Comparison of ENCODE assay signal across 8 mouse cellular contexts in the genomic region with DNA sequence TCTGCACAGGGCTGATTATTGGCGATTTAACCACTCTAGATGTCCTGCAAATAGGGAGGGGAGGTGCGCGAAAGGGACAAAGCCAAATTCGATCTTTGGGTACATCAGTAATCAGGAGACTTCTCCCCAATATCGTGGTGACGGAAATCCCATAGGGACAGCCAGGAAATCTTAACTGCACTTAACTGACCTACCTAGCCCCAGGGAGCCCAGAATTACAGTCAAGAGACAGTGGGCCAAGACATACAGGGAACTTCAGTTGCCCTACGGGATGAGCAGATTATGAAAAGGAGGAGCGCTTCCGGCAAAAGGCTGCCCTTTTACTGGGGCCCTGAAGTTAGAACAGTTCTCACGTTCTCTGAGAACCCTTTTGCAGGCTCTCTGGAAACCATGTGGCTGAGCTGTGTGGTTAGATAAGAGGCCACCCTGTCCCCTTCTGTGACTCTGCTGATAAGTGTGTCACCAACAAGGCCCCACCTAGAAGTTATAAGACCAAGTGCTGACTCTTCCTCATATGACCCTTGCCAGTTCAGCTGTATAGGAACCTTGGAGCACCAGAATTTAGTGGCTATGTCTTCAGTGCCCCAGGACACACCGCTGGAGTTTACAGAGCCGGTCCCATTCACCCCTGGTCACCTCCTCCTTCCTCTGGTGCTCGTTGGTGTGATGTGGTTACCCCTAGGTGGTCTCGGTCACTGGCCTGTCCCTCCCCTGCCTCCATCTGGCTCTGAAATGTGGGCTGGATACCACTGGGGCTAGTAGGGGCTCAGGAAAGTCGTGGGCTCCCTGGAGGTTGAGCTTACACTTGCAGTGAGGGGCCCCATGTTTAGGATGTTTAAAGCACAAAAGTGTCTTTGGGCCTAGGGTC. TPM values are rescaled to one million over a fixed set of nuclear protein-coding genes. Genes with fewer than 3 reads are reported as not detected.
DNase-seq lines count a peak whose midpoint lies in the region; ATAC-seq lines count a peak whose summit lies in the region.

No protein-coding gene starts in this region.

- H3K27ac ChIP-seq in liver, embryonic 11.5 days (ENCODE audit: low read depth, low read length), result peak overlapping the region; percentile 99
- peak overlapping the region; percentile 88 for H3K27ac ChIP-seq in stomach, embryonic 15.5 days

- peaks cover 87% of the 10 kb centered on the region for H3K4me1 ChIP-seq in erythroblast, embryonic 14.5 days (ENCODE audit: control insufficient read depth)
- peaks cover 77% of the 10 kb centered on the region for H3K4me1 ChIP-seq in liver, embryonic 11.5 days (replicated peaks; ENCODE audit: control insufficient read depth, insufficient read depth, low read length)
- H3K4me1 ChIP-seq in stomach, embryonic 15.5 days, result peaks cover 40% of the 10 kb centered on the region

- peak overlapping the region; percentile 96 for H3K9ac ChIP-seq in liver, embryonic 11.5 days (ENCODE audit: low read depth, low read length)
- peak overlapping the region; percentile 53; the same call in 1 of the 2 replicates for H3K9ac ChIP-seq in stomach, embryonic 15.5 days

- peaks cover 45% of the 10 kb centered on the region for H3K36me3 ChIP-seq in erythroblast, embryonic 14.5 days (ENCODE audit: control insufficient read depth)
- peaks cover 8% of the 10 kb centered on the region; the same call in 1 of the 2 replicates for H3K36me3 ChIP-seq in liver, embryonic 11.5 days (ENCODE audit: control insufficient read depth, insufficient read depth, low read length)
- 0 out of 2 replicates have a peak, but pooled peaks cover 4% of the 10 kb centered on the region for H3K36me3 ChIP-seq in stomach, embryonic 15.5 days

- peaks cover 2% of the 10 kb centered on the region; the same call in 1 of the 2 replicates for H3K9me3 ChIP-seq in erythroblast, embryonic 14.5 days (ENCODE audit: control insufficient read depth, low read length)
- H3K9me3 ChIP-seq in liver, embryonic 11.5 days (ENCODE audit: control insufficient read depth, low read length), result no peaks in the 10 kb centered on the region
- H3K9me3 ChIP-seq in stomach, embryonic 15.5 days, result no peaks in the 10 kb centered on the region

- peak overlapping the region; percentile 91 for H3K4me3 ChIP-seq in erythroblast, embryonic 14.5 days (replicated peaks)
- peak overlapping the region; percentile 72 for H3K4me3 ChIP-seq in liver, embryonic 11.5 days (ENCODE audit: low read depth, low read length)
- H3K4me3 ChIP-seq in stomach, embryonic 15.5 days (replicated peaks), result peak overlapping the region; percentile 59

- peak; percentile 65 for DNase-seq in spleen, adult 12 weeks (ENCODE audit: low spot score)
- no peak for DNase-seq in spleen, adult 18-20 months
- DNase-seq in liver, embryonic 11.5 days (ENCODE audit: low spot score), result peak; percentile 68
- DNase-seq in left cerebral cortex, postnatal 36 days (ENCODE audit: low spot score in 2 of 2), result no peak
- DNase-seq in layer of hippocampus, adult 18-20 months (ENCODE audit: low spot score in 2 of 2), result no peak
- no peak for DNase-seq in gastrocnemius, postnatal 25 days

- intact Hi-C loops in left cerebral cortex, postnatal 36 days (cut with DNase I), result no loop called here

- no peaks in the 10 kb centered on the region for H3K27me3 ChIP-seq in erythroblast, embryonic 14.5 days (ENCODE audit: control insufficient read depth)
- H3K27me3 ChIP-seq in liver, embryonic 11.5 days (replicated peaks; ENCODE audit: control insufficient read depth, insufficient read depth, low read length), result no peaks in the 10 kb centered on the region
- H3K27me3 ChIP-seq in stomach, embryonic 15.5 days (replicated peaks), result no peaks in the 10 kb centered on the region

- peak; percentile 71 for ATAC-seq in liver, embryonic 11.5 days (replicated peaks; ENCODE audit: low FRiP score)
- peak; percentile 15; the same call in 1 of the 2 replicates for ATAC-seq in stomach, embryonic 15.5 days (ENCODE audit: insufficient read depth, low FRiP score, low read depth)

- peak overlapping the region; percentile 97 for H3K4me2 ChIP-seq in liver, embryonic 11.5 days
- H3K4me2 ChIP-seq in stomach, embryonic 15.5 days, result peak overlapping the region; percentile 83

- 22% methylated on average over 15 of the region's 15 CpGs for WGBS in liver, embryonic 11.5 days
- WGBS in stomach, embryonic 15.5 days, result 46% methylated on average over 15 of the region's 15 CpGs

RNA-seq across cellular contexts. Expression of a gene that starts 3.1 kb away (rescaled TPM):
- 17.6 and 17.8 TPM in 2 replicates for polyA plus RNA-seq in erythroblast, embryonic 14.5 days (2012)
- 218 and 233 TPM in 2 replicates for polyA plus RNA-seq in liver, embryonic 11.5 days (2014; fragmentation: Nextera tagmentation; extraction: Ambion mirVana)
- polyA plus RNA-seq in stomach, embryonic 15.5 days (2015; fragmentation: Nextera tagmentation; extraction: Ambion mirVana), result 288 and 301 TPM in 2 replicates
- total RNA-seq in left cerebral cortex, postnatal 36 days (2021), result 100 to 1,000 TPM; 127 to 144 TPM
- 100 to 1,000 TPM; 149 to 152 TPM for total RNA-seq in layer of hippocampus, adult 18-20 months (2021)
- 100 to 1,000 TPM; 126 to 130 TPM for total RNA-seq in gastrocnemius, postnatal 25 days (2021)

RNA-seq across cellular contexts. Expression of a gene that starts 3.2 kb away (rescaled TPM):
- polyA plus RNA-seq in erythroblast, embryonic 14.5 days (2012), result 1.8 and 2.3 TPM in 2 replicates
- polyA plus RNA-seq in liver, embryonic 11.5 days (2014; fragmentation: Nextera tagmentation; extraction: Ambion mirVana), result 34.0 and 35.4 TPM in 2 replicates
- polyA plus RNA-seq in stomach, embryonic 15.5 days (2015; fragmentation: Nextera tagmentation; extraction: Ambion mirVana), result 14.9 and 18.4 TPM in 2 replicates
- 1 to 10 TPM in 1 of 2 experiments, under 1 TPM in 1; 0.57 to 1.4 TPM for total RNA-seq in left cerebral cortex, postnatal 36 days (2021)
- total RNA-seq in layer of hippocampus, adult 18-20 months (2021), result under 1 TPM; 0.25 to 0.52 TPM
- total RNA-seq in gastrocnemius, postnatal 25 days (2021), result under 1 TPM; 0.87 to 0.96 TPM

RNA-seq across cellular contexts. Expression of a gene that starts 3.2 kb away (rescaled TPM):
- polyA plus RNA-seq in erythroblast, embryonic 14.5 days (2012), result 17.6 and 23.0 TPM in 2 replicates
- 33.7 and 37.2 TPM in 2 replicates for polyA plus RNA-seq in liver, embryonic 11.5 days (2014; fragmentation: Nextera tagmentation; extraction: Ambion mirVana)
- 79.6 and 86.8 TPM in 2 replicates for polyA plus RNA-seq in stomach, embryonic 15.5 days (2015; fragmentation: Nextera tagmentation; extraction: Ambion mirVana)
- total RNA-seq in left cerebral cortex, postnatal 36 days (2021), result 10 to 100 TPM; 35.9 to 39.3 TPM
- total RNA-seq in layer of hippocampus, adult 18-20 months (2021), result 10 to 100 TPM; 33.5 to 40.5 TPM
- 10 to 100 TPM; 13.1 to 15.0 TPM for total RNA-seq in gastrocnemius, postnatal 25 days (2021)

RNA-seq across cellular contexts. Expression of a gene that starts 12.2 kb away (rescaled TPM):
- 28.3 and 30.8 TPM in 2 replicates for polyA plus RNA-seq in erythroblast, embryonic 14.5 days (2012)
- 432 and 467 TPM in 2 replicates for polyA plus RNA-seq in liver, embryonic 11.5 days (2014; fragmentation: Nextera tagmentation; extraction: Ambion mirVana)
- 403 and 420 TPM in 2 replicates for polyA plus RNA-seq in stomach, embryonic 15.5 days (2015; fragmentation: Nextera tagmentation; extraction: Ambion mirVana)
- total RNA-seq in left cerebral cortex, postnatal 36 days (2021), result 100 to 1,000 TPM; 198 to 199 TPM
- 100 to 1,000 TPM; 206 to 215 TPM for total RNA-seq in layer of hippocampus, adult 18-20 months (2021)
- 100 to 1,000 TPM; 489 to 502 TPM for total RNA-seq in gastrocnemius, postnatal 25 days (2021)

RNA-seq across cellular contexts. Expression of a gene that starts 38.2 kb away (rescaled TPM):
- 0.08 TPM in 1 of 2 replicates, not detected in the other for polyA plus RNA-seq in erythroblast, embryonic 14.5 days (2012)
- 6.8 and 7.0 TPM in 2 replicates for polyA plus RNA-seq in liver, embryonic 11.5 days (2014; fragmentation: Nextera tagmentation; extraction: Ambion mirVana)
- polyA plus RNA-seq in stomach, embryonic 15.5 days (2015; fragmentation: Nextera tagmentation; extraction: Ambion mirVana), result 12.1 and 14.3 TPM in 2 replicates
- 10 to 100 TPM; 27.6 to 32.4 TPM for total RNA-seq in left cerebral cortex, postnatal 36 days (2021)
- total RNA-seq in layer of hippocampus, adult 18-20 months (2021), result 10 to 100 TPM; 57.5 to 64.1 TPM
- 10 to 100 TPM; 11.7 to 13.3 TPM for total RNA-seq in gastrocnemius, postnatal 25 days (2021)

Comparison
In these comparisons a context has a peak if more than half of its experiments do, and no peak if none do; other contexts are left out.
1. DNase-seq: peak in spleen, adult 12 weeks (single experiment) and liver, embryonic 11.5 days (single experiment); none in spleen, adult 18-20 months (0 of 2), left cerebral cortex, postnatal 36 days (0 of 2), layer of hippocampus, adult 18-20 months (0 of 2) and gastrocnemius, postnatal 25 days (single experiment).
2. Peak in every context shown above with its lines, with median percentiles within 50 percentile points of each other: H3K4me3 ChIP-seq.